Comparison of ENCODE assay signal across 1 mouse cellular context in the genomic region with DNA sequence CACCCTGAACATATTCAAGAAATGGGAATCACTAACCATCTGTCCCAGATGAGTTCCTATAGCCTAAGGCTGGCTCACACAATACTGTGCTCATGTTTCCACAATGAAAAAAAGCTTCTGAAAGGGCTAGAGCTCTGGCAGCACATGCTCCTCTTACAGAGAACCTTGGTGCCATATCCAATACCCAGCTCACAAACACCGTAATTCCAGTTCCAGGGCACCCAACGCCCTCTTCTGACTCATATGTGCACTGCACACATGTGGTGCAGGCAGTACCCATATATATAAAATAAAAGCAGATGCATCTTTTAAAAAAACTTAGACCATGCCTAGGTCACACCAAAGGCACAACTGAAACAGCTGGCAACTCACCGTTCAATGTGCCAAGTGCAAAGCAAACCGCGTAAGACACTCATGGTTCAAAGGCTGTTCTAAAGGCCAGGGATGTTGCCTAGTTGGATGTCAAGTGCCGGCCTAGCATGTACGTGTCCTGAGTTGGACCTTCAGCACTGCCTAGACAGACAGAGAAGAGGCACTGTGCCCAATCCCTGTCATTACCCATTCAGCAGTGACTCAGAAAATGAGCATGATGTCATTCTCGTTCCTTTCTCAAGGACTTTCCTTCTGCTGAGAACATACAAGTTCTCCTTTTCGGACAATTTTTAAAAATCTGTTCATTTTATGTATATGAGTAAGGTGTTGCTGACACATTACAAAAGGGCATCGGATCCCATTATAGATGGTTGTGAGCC.
TF ChIP-seq lines count a peak whose summit lies in the region.

No protein-coding gene starts in this region.

TF ChIP-seq in CH12.LX, 34 proteins besides CTCF, POLR2A, EP300 and RAD21 (continued from another document):
- TF ChIP-seq JUND (conservative IDR thresholded peaks at IDR 0.05; ENCODE audit: low read depth, low read length) (peak; percentile 92), ZC3H11A (IDR thresholded peaks at IDR 0.05; ENCODE audit: low read depth, low read length) (no peak), MAZ (IDR thresholded peaks at IDR 0.05; ENCODE audit: low read depth, low read length) (no peak)
